Mouse (Mus musculus) activated CD4-positive, CD25-positive, alpha-beta regulatory T cell, adult 4 months (primary cell): ENCODE data around the gene Adam15. TPM values are rescaled to one million over a fixed set of nuclear protein-coding genes. Genes with fewer than 3 reads are reported as not detected.

ENCODE experiments used
- ATAC-seq: one replicate; pipeline ENCODE4 v1.8.0; 2017
- polyA plus RNA-seq, 2 experiments: library from polyadenylated mRNA; unstranded; fragments of 100-300 nt; shearing (Covaris generic); gene quantifications; one replicate each; pipeline ENCODE4 v1.2.1; 2017

Adam15 gene
- polyA plus RNA-seq, 2 experiments from 2014 or later, result 7.7 to 12.7 TPM

GRCm38 (mm10) chr3:89322131-89322500 is 27.7 kb downstream of the Adam15 start:
- ATAC-seq, result no peak

GRCm38 (mm10) chr3:89321183-89322130 is 28.3 kb downstream of the Adam15 start:
- ATAC-seq, result no peak

GRCm38 (mm10) chr3:89320581-89321182 is 29.1 kb downstream of the Adam15 start:
- peak; percentile 30 for ATAC-seq

GRCm38 (mm10) chr3:89319591-89320350 is 30.0 kb downstream of the Adam15 start:
- ATAC-seq, result no peak

DNA sequence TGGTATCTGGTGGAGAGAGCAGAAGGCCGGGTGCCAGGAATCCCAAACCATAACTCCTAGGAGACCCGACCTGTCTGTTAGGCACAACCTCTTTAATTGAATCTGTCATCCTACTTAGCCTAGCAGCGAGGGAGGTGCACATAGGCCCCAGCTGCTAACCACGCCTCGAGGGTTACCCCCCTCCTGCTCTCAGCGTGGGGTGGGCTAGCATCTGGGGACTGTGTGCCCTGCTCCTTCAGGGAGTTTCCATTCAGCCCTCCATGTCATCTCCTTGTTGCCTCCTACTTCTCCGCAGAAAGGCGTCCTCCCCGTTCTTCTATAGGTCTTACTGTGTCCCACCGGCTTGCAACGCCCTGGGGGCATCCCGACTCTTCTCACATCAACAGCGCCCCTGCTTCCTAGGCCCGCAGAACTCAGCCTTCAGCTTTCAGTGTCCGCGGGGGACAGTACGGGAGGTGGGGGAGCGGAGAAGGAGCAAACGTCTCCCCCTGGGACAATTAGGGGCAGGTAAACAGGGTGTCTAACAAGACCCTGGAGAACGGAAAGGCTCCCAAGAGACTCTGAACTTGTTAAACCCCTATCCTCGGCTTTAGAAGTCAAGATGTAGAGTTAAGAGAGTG is 30.7 kb downstream of the Adam15 start:
- ATAC-seq, result no peak

DNA sequence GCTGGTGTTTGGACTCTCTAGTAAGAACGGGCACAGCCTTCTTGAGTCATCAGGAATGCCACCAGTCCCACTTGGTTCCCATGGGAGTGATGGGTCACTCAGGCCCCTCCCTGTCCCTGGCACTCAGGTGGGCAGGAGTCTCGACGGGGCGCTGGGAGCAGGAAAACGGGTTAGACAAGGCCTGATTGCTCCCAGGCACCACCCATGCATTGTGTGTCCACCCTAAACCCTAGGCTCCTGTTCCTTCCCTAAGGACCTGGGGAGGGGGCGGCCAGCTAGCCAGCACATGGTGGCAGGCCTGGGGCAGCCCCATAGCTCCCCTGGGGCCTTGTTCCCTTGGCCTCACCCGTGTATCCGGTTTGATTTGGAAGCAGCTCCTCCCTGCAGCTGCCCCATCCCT is 31.5 kb downstream of the Adam15 start:
- no peak for ATAC-seq

DNA sequence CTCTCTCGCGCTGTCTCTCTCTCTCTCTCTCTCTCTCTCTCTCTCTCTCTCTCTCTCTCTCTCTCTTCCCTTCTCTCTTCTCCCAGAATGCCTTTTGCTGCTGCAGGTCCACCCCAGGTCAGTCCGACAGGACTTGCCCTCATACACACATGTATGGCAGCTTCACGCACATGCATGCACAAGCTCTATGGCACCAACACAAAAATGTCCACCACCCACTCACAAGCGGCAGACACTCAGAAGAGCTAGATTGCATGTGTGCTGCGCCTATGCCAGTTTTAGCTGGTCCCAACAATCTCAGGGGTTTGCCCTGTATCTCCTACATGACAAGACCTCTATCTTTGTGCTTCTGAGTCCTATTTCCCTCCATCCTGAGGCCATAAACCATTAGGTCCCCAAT is 32.5 kb downstream of the Adam15 start:
- no peak for ATAC-seq

GRCm38 (mm10) chr3:89316833-89317232 is 33.0 kb downstream of the Adam15 start:
- peak; percentile 50 for ATAC-seq

DNA sequence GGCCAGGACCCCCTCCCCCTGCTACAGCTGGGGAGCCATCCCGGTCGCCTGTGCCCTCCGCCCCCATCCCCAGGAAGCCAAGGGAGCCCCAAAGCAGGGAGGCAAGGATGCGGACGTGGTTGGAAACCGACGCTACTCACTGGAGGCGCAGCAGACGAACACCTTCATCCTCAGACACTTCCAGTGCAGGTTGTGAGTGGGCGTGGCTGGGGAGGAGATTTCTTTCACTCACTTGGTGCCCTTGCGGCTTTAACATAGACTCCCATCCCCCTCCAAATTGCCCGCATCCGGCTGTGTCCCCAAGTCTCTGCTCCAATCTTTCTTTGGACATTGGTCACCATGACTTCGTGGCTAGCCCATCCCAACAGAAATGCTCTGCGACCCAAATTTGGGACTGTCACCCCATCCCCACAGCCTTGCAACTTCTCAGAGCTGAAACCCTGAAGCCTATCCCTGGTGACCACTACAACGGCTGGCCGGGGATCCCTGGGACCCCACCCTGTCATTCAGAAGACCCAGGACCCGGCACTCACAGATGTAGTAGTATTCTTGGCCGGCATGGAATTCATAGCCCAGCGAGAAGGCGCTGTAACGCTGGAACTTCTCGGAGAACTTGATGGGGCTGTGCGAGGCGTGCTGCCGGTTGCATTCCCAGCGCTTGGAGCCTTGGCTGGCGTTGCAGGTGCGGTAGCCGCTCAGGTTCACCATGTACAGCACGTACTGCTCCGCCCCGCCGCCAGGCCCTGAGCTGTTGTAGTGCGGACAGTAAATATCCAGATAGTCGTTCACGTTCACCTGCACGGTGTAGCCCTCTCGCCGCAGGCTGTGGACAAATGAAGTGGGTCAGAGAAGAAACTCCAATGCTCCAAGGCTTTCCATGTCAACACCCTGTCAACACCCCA is 33.6 kb downstream of the Adam15 start:
- ATAC-seq, result no peak

DNA sequence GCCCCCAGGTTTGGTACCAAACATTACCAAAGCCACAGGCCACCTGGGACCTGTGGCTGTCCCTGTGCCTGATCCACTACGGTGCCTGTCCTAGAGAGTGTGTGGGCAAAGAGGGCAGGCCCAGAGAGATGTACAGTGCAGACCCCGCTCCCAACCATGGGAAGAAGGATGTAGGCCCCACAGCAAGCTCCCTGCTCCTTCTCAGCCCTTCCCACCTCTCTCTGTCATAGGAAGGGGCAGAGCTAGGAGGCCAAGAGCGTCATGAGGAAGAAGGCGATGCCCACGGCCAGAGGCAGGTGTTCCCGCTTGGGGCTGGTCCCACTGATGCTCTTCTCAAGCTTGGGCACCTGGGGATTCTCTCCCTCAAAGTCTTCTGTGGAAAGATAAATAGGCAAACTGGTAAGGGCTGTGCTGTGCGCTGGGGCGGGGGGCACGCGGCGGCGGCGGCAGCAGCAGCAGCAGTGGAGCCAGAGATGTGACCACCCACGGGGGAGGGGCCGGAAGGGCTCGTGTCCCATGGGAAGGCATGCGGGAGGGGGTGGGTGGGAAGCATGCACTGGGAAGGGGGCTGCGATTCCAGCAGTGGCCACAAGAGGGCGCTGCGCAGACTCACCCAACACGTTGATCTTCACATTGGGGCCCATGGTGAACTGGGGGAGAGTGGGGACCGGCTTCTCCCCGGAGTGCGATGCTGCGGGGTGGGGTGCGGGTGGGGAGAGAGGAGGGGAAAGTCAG is 34.4 kb downstream of the Adam15 start:
- ATAC-seq, result no peak

DNA sequence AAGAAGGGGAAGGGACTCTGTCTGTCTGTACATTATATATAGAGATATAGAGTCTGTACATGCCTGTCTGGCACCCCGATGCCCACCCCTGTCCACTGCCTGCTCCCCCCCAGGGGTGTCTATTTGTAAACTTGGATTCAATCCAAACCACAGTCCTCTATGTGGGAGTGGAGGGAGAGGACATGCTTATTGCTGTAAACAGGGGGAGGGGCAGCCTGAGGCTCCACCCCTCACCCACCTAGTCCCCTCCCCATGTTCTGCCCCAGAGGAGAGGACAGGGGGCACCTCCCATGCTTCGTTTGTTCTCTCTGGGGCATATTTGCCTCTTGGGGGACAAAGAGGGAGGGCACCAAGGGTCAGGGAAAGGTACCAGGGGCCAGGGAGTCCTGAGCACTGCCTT is 35.0 kb downstream of the Adam15 start:
- no peak for ATAC-seq

DNA sequence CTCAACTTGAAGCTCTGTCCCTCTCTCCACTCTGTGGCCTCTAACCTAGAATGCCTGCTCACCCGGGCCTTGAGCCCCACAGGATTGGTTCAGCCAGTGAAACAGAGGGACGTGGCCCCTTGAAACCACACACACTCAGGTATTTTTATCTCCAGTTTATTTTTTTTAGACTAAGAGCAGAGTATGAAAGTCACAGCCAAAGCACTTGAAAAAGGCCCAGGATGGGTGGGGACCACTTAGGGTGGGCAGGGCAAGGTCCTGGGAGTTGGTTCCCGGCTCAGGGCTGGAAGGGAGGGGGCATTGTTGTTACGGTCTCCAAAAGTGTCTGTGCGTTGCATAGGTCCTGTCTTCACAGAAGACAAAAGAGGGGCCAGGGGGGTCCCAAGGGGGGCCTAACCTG is 35.5 kb downstream of the Adam15 start:
- ATAC-seq, result no peak

DNA sequence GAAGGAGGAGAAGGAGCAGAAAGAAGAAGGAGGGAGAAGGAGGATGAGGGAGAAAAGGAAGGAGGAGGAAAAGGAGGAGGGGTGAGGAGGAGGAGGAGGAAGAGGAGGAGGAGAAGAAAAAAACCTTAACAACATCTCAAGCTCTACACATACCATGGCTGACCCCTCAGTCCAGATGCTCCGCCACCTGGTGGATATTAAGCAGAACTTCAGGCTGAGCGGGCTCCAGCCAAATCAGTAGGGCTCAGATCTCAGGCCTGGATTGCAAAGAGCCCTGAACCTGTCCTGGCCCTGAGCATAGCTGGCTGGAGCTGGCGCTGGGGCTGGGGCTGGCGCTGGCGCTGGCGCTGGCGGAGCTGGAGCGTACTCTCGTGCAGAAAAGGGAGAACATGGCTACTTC is 41.7 kb downstream of the Adam15 start:
- peak; percentile 68 for ATAC-seq

DNA sequence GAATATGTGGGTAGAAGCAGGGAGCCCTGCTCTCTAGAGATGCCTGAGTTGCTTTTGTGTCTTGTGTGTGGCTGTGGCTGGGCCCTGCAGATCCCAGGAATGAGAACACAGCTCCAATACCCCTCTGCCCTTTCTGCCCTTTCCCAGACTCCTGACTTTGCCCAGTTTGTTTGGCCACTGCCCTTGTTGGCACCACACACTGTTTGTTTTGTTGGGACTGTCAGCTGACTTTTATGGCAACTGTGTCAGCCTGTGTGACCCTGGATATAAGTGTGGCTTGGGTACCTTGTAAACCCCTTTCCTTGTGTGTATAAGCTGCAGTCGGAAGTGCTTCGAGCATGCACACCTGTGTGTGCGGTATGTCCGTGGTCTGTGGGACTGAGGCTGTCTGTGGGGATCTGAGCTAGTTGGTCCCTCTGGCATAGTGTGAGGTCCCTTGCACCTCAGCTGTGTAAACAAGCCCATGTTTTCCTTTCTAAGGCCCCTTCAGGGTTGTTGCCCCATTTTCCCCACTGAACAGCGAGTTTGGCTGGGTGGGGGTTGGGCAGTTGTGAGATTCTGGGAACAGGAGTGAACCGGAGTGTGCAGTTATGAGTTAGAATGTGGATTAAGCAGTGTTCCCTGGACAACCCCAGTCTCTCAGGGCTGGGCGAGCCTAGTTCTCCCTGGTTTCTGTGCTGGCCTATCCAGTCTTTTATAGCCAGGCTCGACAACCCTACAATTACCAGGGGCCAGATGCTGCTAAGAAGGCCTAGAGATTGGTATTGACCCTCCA is 44.1 kb downstream of the Adam15 start:
- ATAC-seq, result no peak

DNA sequence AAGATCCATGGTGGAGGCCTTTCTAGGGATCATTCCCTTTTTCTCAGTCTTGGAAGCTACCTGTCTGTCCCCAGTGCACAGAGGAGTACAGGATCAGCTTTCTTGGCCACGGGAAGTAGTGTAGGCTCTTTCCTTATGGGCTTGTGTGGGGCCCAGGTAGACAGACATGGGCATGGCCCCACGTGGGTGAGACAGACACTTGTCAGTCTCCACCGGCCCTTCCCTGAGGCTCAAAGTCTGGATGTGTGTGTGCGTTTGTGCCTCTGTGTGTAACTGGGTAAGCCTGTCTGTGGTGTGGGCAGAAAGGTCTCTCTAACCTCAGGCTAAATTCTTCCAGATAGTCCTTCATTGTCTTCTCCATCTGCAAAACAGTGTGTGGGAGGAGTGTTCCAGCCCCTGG is 44.7 kb downstream of the Adam15 start:
- ATAC-seq, result no peak

GRCm38 (mm10) chr3:89304440-89304839 is 45.4 kb downstream of the Adam15 start:
- ATAC-seq, result no peak

GRCm38 (mm10) chr3:89300514-89300913 is 49.3 kb downstream of the Adam15 start:
- no peak for ATAC-seq

GRCm38 (mm10) chr3:89300071-89300470 is 49.7 kb downstream of the Adam15 start:
- no peak for ATAC-seq

DNA sequence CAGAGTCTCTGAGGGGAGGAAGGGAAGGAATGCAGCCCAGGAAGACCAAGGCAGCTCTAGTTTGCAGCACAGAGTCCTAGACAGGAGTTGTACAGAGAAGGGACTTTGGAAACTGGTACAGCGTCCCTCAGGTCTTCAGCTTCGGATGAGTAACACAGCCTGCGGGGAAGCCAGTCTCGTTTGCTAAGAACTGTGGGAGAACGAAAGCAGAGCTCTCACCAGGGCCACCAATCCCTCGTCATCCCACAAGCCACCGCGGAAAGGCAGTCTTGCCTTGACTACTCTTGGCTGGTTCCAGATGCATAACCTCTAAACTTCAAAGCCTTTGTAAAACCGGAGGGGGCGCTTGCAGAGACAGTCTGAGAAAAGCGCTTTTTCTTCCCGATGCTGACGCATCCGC is 50.3 kb downstream of the Adam15 start:
- peak; percentile 65 for ATAC-seq

DNA sequence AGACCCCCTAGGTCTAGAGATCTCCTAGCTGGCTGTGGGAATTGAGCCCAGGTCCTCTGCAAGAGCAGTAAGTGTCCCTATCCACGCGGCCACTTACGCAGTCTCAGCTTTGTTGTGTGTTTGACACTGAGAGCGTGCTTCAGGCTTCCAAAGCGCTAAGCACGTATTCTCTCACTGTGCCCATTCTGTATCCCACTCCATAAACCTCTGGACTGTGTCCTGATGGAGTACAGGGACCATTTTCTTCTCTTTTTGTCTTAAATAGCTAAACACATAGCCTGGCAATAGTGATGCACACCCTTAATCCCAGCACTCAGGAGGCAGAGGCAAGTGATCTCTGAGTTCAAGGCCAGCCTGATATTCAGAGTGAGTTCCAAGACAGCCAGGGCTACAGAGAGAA is 50.9 kb downstream of the Adam15 start:
- ATAC-seq, result no peak
